Mouse (Mus musculus) forebrain, embryonic 11.5 days (tissue): ENCODE results near the gene Trf. TPM values are rescaled to one million over a fixed set of nuclear protein-coding genes. Genes with fewer than 3 reads are reported as not detected.

ENCODE experiments used
- ATAC-seq: fragments of 200-750 bp; cut with Nextera tagmentation; replicated peaks from 2 replicates; pipeline ENCODE4 v1.8.0; 2017; ENCODE audit warnings: moderate TSS enrichment; ENCODE audit not compliant: low FRiP score
- DNase-seq: peaks from one replicate; pipeline ENCODE4 v3.0.0-alpha.2; 2017; ENCODE audit warnings: low spot score
- H3K27ac ChIP-seq: fragments of 300-500 bp; sonication (generic); 2 replicates; pipeline ENCODE4 v1.5.1; 2014; ENCODE audit warnings: low read depth, low read length
- H3K27me3 ChIP-seq: fragments of 300-500 bp; sonication (generic); 2 replicates; pipeline ENCODE4 v1.6.1; 2014; ENCODE audit warnings: mild to moderate bottlenecking, low read length, mixed read lengths; ENCODE audit not compliant: control insufficient read depth, insufficient read depth
- H3K36me3 ChIP-seq: fragments of 300-500 bp; sonication (generic); 2 replicates; pipeline ENCODE4 v1.6.1; 2014; ENCODE audit warnings: mild to moderate bottlenecking, low read length, moderate library complexity, mixed read lengths; ENCODE audit not compliant: control insufficient read depth, insufficient read depth
- H3K4me1 ChIP-seq: fragments of 300-500 bp; sonication (generic); replicated peaks from 2 replicates; pipeline ENCODE4 v1.6.1; 2014; ENCODE audit warnings: low read length, mixed read lengths; ENCODE audit not compliant: control insufficient read depth, insufficient read depth
- H3K4me2 ChIP-seq: fragments of 300-500 bp; sonication (generic); 2 replicates; pipeline ENCODE4 v1.6.1; 2014; ENCODE audit warnings: low read depth, mild to moderate bottlenecking, low read length, moderate library complexity, mixed read lengths; ENCODE audit not compliant: severe bottlenecking
- H3K4me3 ChIP-seq: fragments of 300-500 bp; sonication (generic); 2 replicates; pipeline ENCODE4 v1.5.1; 2014; ENCODE audit warnings: low read depth, low read length
- H3K9ac ChIP-seq: fragments of 300-500 bp; sonication (generic); 2 replicates; pipeline ENCODE4 v1.6.1; 2014; ENCODE audit warnings: low read length
- H3K9me3 ChIP-seq: fragments of 300-500 bp; sonication (generic); 2 replicates; pipeline ENCODE4 v1.6.1; 2016; ENCODE audit warnings: low read length, mixed read lengths; ENCODE audit not compliant: control insufficient read depth
- WGBS: fragments of 180-500 bp; shearing (Covaris S2); extraction: QIAGEN DNeasy Blood & Tissue Kit; methylation state at CpG from one replicate; pipeline ENCODE4 v1.1.7; 2014; 5-methylcytosine and 5-hydroxymethylcytosine counted together
- polyA plus RNA-seq: library from polyadenylated mRNA; unstranded; fragments of >200 nt; fragmentation: Nextera tagmentation; extraction: Ambion mirVana; gene quantifications from 2 replicates; pipeline ENCODE4 v1.2.1, GENCODE M21; 2014

Trf gene
- polyA plus RNA-seq, 1 experiment from 2014 or later = 11.6 TPM

DNA sequence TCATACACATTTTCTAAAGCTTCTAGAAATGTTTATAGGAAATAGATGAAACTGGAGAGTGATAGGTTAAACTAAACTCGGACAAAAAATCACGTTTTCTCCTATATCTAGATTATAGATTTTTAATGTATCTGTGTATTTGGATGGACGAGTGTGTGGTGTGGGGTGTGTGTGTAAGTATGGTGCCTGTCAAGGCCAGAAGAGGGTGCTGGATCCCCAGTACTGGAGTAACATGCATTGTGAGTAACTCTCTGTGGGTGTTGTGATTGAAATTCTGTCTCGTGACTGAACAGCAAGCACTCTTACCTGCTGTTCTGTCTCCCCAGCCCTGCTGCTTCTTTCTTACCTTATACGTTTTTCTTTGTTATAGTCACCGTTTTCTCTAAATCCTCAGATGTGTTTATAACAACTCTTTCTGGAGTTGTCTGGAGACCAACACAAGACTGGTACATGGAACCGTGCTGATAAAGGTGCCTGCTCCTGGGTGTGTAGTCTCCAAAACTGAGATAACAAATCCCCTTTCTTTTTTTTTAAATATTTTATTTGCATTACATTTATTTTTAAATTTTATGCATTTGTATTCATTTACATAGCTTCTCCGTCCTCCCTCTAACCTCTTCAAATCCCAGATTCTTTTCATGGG is 16.4 kb upstream of the Trf start:
- Histone ChIP-seq H3K36me3 (no peaks in the 10 kb centered on the region), H3K4me2 (no peak overlapping the region), H3K27ac (no peak overlapping the region), H3K9me3 (no peaks in the 10 kb centered on the region), H3K27me3 (no peaks in the 10 kb centered on the region), H3K4me1 (no peaks in the 10 kb centered on the region), H3K4me3 (no peak overlapping the region), H3K9ac (no peak overlapping the region)
- ATAC-seq (no peak), DNase-seq (no peak)
- WGBS = 85% methylated on average over 8 of the region's 8 CpGs

DNA sequence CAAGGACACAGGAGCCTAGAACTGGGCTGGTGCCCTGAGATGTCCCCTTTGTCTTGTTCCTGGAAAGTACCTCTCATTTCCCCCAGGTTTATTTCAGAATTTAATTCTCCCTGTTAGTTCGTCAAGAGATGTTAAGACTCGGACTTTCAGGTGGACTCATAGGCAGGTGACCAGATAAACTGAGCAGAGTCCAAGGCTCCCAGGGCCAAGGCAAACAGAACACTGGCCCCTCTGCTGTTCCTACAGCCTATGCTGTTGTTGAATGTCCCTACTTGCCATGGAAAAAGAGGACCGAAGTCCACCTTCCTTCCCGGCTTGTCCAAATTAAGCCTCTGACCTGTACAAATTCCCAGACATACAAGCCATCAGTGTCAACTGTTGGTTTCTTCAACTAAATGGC is 13.4 kb upstream of the Trf start:
- Histone ChIP-seq H3K4me1 (no peaks in the 10 kb centered on the region), H3K4me3 (no peak overlapping the region), H3K9me3 (no peaks in the 10 kb centered on the region), H3K27ac (no peak overlapping the region), H3K9ac (no peak overlapping the region), H3K36me3 (no peaks in the 10 kb centered on the region), H3K4me2 (no peak overlapping the region), H3K27me3 (no peaks in the 10 kb centered on the region)
- no peak for ATAC-seq
- no peak for DNase-seq
- WGBS = 89% methylated on average over 4 of the region's 4 CpGs

DNA sequence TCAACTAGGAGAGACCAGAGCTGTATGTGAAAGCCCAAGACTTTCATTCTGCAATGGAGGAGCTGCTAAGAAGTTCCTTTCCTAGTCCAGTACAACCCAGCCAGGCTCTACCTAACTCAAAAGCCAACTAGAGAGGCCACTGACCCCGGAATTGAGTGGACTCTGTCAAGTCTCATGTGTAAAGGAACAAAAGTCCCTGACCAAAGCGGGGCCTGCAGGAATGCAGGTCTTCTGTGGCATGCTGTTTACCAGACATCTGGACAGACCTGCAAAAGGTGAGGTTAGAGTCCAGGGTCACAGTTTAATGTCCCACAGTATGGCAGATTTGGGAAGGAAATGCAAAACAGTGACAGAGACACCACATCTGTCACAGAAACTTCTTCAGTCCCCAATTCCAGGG is 11.0 kb upstream of the Trf start:
- no peak overlapping the region for H3K4me2 ChIP-seq
- no peak overlapping the region for H3K9ac ChIP-seq
- no peak overlapping the region for H3K27ac ChIP-seq
- H3K9me3 ChIP-seq = no peaks in the 10 kb centered on the region
- H3K27me3 ChIP-seq = no peaks in the 10 kb centered on the region
- H3K36me3 ChIP-seq = no peaks in the 10 kb centered on the region
- ATAC-seq (no peak), DNase-seq (no peak)
- H3K4me1 ChIP-seq = no peaks in the 10 kb centered on the region
- WGBS = 87% methylated on average over 2 of the region's 2 CpGs
- H3K4me3 ChIP-seq = no peak overlapping the region

DNA sequence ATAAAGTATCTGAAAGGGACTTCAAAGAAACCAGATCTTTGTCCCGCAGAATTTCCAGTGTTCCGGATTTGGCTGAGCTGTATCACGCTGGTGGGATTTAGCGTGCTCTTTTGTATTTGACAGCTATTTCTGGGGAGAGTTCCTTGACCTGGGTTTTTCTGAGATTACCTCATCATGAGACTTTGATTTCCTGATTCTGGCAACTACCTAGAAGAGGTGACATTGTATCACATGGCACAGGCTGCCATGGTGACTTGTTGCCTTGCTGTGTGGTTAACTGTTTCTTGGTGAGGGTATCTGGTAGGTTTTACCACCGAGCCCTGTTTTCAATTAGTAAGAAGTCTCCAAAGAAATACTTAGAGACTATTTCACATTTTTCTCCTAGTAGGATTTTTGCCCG is 9.2 kb upstream of the Trf start:
- no peak overlapping the region for H3K4me3 ChIP-seq
- no peak overlapping the region for H3K4me2 ChIP-seq
- H3K9ac ChIP-seq = no peak overlapping the region
- ATAC-seq = no peak
- H3K36me3 ChIP-seq = no peaks in the 10 kb centered on the region
- H3K27ac ChIP-seq = no peak overlapping the region
- no peak for DNase-seq
- H3K4me1 ChIP-seq = no peaks in the 10 kb centered on the region
- H3K27me3 ChIP-seq = no peaks in the 10 kb centered on the region
- WGBS = 84% methylated on average over 6 of the region's 6 CpGs
- no peaks in the 10 kb centered on the region for H3K9me3 ChIP-seq

DNA sequence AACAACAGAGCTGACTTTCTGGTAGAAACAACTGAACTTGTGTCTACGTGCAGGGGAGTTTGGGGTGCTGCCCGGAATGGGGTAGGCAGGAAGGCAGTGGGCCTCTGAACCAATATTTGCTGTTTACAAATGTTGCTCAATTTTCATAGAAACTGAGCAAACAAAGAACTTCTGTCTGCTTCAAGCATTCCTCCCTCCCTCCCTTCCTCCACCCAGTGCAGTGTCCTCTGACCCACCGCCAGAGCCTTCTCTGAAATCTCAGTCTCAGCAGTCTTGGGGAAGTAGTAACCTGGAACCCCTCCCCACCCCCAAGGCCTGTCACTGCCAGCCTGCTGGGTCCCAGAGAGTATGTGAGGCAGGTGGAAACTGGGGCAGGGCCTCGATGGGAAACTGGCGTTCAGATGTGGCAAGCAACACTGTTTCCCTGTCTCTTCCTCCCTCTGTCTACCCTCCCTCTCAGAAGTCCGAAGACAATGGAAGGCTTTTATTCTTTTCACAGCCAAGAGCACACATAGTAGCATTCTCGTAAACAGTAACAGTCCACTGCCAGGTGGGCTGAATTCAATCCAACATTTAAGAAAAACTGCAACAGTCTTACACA is 4.4 kb upstream of the Trf start:
- no peak for ATAC-seq
- Histone ChIP-seq H3K27me3 (no peaks in the 10 kb centered on the region), H3K27ac (no peak overlapping the region), H3K9ac (no peak overlapping the region), H3K4me3 (no peak overlapping the region), H3K36me3 (no peaks in the 10 kb centered on the region), H3K4me1 (no peaks in the 10 kb centered on the region), H3K9me3 (no peaks in the 10 kb centered on the region), H3K4me2 (no peak overlapping the region)
- no peak for DNase-seq
- WGBS = 69% methylated on average over 7 of the region's 7 CpGs

DNA sequence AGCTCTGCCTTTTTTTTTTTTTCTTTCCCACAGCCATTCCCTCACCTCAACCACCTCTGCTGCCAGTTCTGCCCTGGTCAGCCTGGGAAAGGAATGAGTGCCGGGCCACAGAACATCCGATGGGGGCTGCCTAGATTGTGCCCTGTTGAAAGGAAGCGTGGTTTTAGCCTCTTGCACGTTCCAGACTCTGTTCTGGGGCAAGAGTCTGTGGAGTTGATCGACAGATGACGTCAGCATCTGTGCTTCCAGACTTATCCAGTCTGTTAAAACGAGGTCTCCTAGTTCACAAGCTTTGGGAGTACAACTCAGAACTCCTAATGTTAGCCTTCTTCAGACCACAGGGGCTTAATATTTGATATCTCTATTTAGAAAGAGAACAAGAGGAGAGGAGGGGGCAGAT is 3.8 kb upstream of the Trf start:
- no peaks in the 10 kb centered on the region for H3K4me1 ChIP-seq
- DNase-seq (no peak), ATAC-seq (no peak)
- H3K4me2 ChIP-seq = no peak overlapping the region
- no peaks in the 10 kb centered on the region for H3K9me3 ChIP-seq
- H3K36me3 ChIP-seq = no peaks in the 10 kb centered on the region
- H3K9ac ChIP-seq = no peak overlapping the region
- 81% methylated on average over 7 of the region's 7 CpGs for WGBS
- H3K4me3 ChIP-seq = no peak overlapping the region
- H3K27me3 ChIP-seq = no peaks in the 10 kb centered on the region
- H3K27ac ChIP-seq = no peak overlapping the region

DNA sequence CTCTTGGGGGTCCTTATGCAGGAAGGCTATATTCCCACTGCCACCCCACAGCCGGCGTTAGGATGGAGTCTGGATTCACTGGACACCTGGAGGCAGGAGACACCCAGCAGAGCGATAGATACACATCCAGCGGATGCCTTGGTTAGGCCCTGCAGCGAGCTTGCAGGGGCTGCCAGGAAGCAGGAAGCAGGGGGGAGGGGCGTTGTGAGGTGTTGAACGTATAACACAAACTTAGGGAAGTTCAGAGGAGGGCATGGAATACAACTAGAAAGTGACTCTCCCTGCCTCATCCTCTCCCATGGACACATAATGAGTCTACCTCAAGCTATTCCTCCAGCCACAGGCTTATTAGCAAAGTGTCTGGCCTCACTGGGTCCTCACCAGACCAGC is 2.8 kb upstream of the Trf start:
- no peak for DNase-seq
- no peak overlapping the region for H3K4me3 ChIP-seq
- 76% methylated on average over 7 of the region's 7 CpGs for WGBS

DNA sequence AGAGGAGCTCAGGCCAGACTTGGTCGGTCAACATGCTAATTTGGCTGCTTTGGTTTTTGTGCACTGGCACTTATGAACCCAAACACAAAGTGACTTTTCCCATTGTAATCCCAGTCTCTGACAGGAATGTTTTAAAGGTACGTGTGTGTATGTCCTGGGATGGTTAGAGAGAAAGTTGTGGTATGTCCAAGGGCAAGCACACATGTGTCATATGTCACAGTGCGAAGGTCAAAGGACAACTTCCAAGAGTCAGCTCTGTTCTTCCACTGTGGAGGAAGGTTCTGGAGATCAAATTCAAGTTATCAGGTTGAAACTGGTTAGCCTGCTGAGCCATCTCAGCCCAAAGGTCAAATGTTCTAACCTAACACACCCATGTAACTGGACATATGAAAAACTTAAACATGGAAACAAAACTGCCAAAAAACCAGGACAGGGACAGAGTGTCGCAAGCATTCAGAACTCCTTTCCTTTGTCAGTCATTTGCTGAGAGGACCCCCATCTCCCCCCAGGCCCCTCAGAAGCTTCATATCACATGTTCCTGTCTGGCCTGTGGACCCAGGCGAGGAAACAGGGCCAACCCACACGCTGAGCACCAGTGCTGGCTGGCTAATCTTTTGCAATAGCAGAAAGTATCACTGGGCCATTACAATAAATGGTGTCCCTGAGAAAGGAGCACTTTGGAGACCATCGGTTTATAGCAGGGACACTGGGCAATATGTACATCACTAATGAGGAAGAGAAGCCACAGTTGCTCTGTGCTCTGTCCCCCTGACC is 2.2 kb upstream of the Trf start:
- Histone ChIP-seq H3K4me3 (no peak overlapping the region), H3K36me3 (no peaks in the 10 kb centered on the region), H3K9me3 (no peaks in the 10 kb centered on the region), H3K9ac (no peak overlapping the region), H3K27me3 (no peaks in the 10 kb centered on the region), H3K4me1 (no peaks in the 10 kb centered on the region), H3K27ac (no peak overlapping the region), H3K4me2 (no peak overlapping the region)
- ATAC-seq (no peak), DNase-seq (no peak)
- 85% methylated on average over 7 of the region's 7 CpGs for WGBS

More for the DNA sequence above, 2.8 kb upstream of the Trf start:
- Histone ChIP-seq H3K4me2 (no peak overlapping the region), H3K27me3 (no peaks in the 10 kb centered on the region), H3K36me3 (no peaks in the 10 kb centered on the region), H3K9me3 (no peaks in the 10 kb centered on the region), H3K4me1 (no peaks in the 10 kb centered on the region), H3K27ac (no peak overlapping the region), H3K9ac (no peak overlapping the region)
- no peak for ATAC-seq
